Mouse (Mus musculus): ENCODE measurements at regions not wholly inside any gene's neighbourhood (a gene's known extent, or its start where the extent isn't known, plus 50 kb on each side); places are given as distances from the start of the nearest gene placed in this dataset.

GRCm38 (mm10) chr14:58488803-58489202, 418.5 kb downstream of the Fgf9 start:
- DNase-seq, result no peak

DNA sequence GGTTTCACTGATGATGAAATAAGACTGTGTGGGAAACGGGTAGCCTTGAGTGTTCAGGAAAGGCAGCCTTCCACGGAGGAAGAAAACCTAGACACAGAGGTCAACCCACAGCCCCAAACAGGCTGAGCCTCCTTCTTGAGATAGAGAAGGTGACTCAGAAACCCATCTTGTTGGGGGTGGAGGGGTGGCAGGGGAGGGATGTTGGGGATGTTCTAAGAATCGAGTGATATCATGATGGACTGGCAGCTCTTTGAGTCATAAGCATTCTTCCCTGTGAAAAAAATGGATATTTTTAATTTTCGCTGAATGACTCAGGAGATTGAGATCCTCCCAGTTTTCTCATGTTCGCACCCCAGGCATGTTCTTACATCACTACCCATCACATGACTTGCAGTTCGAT, 417.5 kb downstream of the Fgf9 start:
- no peak for DNase-seq

DNA sequence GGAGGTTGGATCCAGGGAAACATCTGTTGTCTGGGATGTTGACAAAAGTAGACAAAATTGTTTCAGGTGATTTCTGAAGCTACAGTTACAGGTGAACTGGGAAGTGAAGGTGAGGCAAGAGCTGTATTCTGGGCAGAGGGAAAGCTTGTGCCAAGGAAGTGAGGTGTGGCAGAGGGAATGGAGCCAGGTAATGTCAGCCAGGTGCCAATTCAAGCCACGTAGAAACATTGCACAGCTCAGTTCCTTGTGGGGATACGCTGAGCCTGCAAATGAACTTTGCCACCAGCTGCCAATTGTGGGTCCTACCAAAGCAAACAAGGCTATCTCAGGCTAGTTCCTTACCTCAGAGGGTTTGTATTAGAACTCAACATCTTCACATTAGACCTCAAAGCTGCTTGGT, 410.1 kb downstream of the Fgf9 start:
- DNase-seq, result peak; percentile 38

- DNase-seq, result no peak
Measured at GRCm38 (mm10) chr14:58470678-58471077, 400.3 kb downstream of the Fgf9 start.

DNA sequence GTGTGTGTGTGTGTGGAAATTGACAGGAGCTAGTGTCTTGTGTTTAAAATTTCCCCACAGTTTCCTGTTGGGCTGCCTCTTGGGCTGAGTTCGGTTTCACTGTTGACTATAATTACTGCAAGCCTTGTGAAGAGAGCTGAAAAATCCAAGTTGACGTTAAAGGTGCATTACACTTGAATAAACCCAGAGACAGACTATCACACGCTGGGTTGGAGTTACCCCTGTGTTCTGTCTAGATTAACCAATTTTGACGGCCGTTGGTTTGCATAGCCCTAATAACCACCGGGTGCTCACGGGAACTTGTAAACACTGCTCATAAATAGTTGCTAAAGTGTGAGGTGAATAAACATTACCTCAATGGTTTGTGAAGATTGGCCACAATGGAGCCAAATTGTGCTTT, 398.1 kb downstream of the Fgf9 start:
- no peak for DNase-seq

- DNase-seq, result no peak
Measured at GRCm38 (mm10) chr14:58467856-58468255, 397.5 kb downstream of the Fgf9 start.

- no peak for DNase-seq
Measured at GRCm38 (mm10) chr14:58446776-58447354, 376.5 kb downstream of the Fgf9 start.

- no peak for DNase-seq
Measured at GRCm38 (mm10) chr14:58444496-58444895, 374.1 kb downstream of the Fgf9 start.

- DNase-seq, result no peak
Measured at GRCm38 (mm10) chr14:58442501-58442900, 372.2 kb downstream of the Fgf9 start.

DNA sequence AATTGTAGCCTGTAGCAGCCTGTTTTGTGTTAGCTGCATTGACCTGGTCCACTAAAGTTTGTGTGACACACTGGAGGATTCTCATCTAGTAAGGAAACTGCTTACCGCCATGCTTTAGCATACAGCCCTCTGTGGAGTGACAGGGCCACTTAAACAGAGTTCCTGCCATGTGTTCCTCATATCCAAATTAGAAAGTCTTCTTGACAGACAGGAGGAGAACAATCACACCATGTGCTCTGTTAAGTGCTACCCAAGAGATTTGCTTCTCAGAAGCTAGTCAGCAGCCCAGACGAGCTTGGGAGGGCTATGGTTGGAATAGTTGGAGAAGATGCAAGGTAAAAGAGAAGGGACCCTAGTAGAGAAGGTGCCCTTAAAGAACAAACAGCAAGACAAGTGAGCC, 369.6 kb downstream of the Fgf9 start:
- DNase-seq, result no peak

- DNase-seq, result no peak
Measured at GRCm38 (mm10) chr14:58436096-58436495, 365.7 kb downstream of the Fgf9 start.

DNA sequence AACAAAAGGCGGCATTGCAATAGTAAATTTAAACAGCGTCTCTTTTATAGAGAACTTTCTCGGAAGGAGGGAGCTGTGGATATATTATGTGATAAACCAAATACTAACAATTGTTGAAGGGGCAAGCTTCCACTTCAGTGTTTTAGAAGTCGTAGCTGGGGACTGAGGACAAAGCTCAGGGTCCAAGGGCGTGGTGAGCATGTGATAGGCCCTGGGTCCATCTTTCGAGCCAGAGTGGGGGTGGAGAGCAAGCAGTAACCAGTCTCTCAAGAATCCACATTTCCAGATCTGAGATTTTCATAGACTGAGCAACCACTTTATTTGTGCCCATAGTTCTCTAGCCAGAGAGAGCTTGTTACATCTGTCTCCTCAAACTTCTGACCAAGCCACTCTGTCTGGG, 356.1 kb downstream of the Fgf9 start:
- DNase-seq, result no peak

GRCm38 (mm10) chr14:58421904-58422303, 351.6 kb downstream of the Fgf9 start:
- no peak for DNase-seq

DNA sequence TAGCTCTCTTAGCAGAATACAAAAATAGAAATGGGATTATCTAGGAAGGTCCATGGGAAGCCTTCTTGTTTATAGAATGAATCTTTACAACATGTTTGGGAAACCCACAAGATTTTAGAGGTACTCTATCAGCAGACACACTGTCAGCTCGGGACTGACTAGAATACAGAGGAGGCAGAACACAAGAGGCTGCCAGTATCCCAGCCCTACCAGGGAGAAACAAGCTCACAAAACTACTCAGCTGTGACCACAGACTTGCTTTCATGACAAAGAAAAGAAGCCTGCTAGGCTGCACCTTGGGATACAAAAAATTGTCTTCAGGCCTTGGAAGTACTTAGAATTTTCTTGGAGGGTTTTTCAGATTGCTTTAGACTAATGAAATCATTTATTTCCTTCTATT, 347.2 kb downstream of the Fgf9 start:
- no peak for DNase-seq

DNA sequence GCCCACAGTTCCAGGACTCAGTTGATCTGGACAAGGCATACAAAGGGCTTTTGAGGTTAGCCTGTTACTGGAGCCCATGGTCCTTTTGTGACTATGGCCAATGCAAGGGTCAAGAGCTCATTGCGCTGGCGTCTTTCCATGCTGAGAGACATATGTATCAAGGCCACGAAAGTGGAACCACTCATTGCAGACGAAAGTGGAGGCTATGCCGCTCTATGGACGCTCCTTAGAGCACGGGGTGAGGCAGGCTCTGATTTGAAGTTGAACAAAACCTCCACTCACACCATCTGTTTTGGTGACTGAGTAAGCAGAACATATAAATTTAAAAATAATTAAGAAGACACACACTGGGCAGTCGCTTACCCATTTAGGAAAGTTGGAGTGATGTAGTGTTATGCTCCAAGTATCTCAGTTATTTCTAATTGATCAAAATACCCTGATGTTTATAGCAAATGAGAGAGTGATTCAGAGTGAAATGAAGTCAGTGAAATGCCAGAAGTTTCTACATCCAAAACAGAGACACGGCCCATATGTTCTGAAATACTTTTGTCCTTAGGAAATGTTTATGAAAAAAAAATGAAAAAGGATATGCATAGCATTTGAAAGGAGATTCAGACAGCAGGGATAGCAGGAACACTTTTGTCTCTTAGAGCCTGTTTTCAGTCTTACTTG, 321.8 kb downstream of the Fgf9 start:
- DNase-seq, result no peak

- DNase-seq, result no peak
Measured at GRCm38 (mm10) chr14:58390741-58391140, 320.4 kb downstream of the Fgf9 start.

GRCm38 (mm10) chr14:58387348-58388000, 317.1 kb downstream of the Fgf9 start:
- no peak for DNase-seq

DNA sequence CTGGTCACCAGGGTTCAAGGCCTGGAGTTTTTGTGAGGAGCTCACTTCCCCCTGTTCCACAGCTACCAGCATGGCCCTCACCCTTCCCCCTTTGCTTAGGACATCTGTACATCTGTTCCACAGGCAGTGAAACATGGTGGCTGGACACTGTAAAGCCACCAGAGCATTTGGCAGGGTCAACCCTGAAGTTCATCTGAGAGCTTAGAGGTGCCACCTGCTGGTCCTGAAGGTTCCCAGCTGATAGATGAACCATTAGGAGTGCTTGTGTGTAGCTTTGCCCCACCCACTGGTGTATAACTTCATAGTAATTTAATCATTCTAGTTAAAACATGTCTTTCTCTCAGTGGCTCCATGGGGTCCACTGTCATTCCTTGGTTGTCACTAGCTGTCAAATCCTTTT, 304.7 kb downstream of the Fgf9 start:
- peak; percentile 16 for DNase-seq

GRCm38 (mm10) chr14:58356824-58357223, 286.5 kb downstream of the Fgf9 start:
- no peak for DNase-seq

DNA sequence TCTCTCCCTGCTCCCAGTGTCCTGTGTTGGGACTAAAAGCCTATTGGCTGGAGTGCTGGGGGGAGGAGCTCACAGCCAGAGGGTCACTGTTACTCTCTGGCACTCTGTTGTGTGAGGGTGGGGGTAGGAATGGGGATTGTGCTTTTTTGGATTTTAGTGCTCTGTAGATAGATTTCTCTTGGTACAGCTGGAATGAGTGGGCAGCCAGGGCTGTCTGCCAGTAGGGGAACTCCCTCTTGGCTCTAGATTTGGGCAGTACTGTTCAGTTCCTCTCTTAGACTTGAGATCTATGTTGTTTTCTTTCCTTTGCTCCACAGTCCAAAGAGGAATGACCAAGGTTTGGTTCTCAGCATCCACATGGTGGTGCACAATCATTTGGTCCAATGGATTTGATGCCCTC, 282.6 kb downstream of the Fgf9 start:
- DNase-seq, result peak; percentile 25

DNA sequence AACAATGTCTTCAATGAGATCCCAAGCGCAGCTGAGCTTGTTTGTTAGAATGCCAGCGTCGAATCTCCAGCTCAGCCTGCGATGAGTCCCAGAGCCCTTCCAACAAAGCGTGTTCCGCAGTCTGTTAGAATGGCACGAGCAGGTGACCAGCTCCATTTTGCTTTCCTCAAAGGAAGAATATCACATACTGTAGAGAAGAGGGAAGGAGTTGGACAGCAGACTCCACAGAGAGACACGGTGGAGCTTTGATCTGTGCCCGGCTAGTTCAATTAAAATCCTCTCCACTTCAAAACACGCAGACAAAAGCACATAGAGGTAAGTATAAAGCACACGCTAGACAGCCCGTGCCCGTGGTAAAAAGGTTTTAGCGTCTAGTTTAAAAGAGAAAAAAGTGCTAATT, 265.8 kb downstream of the Fgf9 start:
- DNase-seq, result no peak

DNA sequence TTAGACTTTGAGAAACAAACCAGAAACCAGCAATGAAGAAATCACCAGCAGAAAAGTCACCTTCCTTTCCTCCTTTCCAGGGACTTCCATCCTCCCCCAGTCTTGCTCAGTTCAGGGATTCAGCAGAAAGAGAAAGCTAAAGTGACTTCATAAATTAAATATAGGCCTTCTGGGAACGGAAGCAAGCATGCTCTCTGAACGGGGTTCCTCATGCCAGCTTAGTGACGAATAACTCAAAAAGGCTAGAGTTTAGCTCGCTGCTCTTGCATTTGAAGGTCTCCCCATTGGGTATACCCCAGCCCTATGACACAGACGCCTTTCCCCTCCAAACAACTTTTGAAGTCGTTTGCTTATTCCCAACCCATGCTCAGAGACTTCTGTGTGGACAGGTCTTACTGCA, 252.8 kb downstream of the Fgf9 start:
- DNase-seq, result no peak

DNA sequence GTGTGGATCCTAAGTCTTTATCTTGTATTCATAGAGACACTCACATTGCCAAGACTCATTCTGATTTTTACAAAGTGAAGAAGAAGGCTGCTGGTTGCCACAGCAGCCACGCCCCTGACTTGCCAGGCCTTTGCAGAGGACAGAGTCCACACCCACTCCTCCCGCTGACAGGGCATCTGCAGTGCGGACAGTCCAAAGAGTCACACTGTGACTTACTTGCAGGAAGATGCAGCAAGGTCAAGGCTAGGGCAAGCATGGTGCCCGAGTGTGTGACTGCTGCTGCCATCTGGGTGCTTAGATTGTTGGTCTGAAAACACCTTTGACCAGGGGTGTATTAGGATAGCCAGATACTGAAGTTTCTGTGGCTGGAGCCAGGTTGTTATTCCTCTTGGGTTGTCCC, 252.1 kb downstream of the Fgf9 start:
- no peak for DNase-seq

DNA sequence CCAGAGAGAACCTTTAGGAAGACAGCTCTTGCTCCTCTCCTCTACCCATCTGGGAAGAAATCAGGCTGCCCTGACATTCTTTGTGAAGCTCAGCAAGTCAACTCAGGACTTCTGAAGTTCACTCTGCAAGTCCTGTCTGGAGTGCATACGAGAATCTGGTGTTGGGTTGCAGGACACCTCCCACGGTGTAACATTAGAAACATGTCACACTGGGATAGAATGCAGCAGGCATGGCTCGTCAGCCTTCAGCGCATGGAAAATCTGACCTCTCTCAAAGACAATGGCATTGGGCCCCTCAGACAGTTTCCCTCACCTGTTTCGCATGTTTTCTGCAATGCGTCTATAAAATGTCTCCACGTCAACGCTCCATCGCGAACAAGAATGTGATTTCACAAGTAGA, 251.5 kb downstream of the Fgf9 start:
- no peak for DNase-seq

GRCm38 (mm10) chr14:58321234-58321633, 250.9 kb downstream of the Fgf9 start:
- peak; percentile 15 for DNase-seq
